Mouse (Mus musculus) embryonic fibroblast, embryonic 13.5 days (primary cell): ENCODE measurements around the gene Ms4a7. TPM values are rescaled to one million over a fixed set of nuclear protein-coding genes. Genes with fewer than 3 reads are reported as not detected.

Source experiments
- H3K27ac ChIP-seq: 2 replicates; pipeline ENCODE4 v1.5.1; 2012; ENCODE audit warnings: low read length, control low read depth, inconsistent platforms; ENCODE audit not compliant: insufficient read depth
- H3K4me1 ChIP-seq: 2 replicates; pipeline ENCODE4 v1.6.1; 2011; ENCODE audit warnings: low read length; ENCODE audit not compliant: control insufficient read depth, insufficient read depth
- H3K4me3 ChIP-seq: 2 replicates; pipeline ENCODE4 v1.5.1; 2011; ENCODE audit warnings: mild to moderate bottlenecking, control low read depth, low read length; ENCODE audit not compliant: insufficient read depth
- CTCF ChIP-seq: IDR thresholded peaks from 2 replicates; pipeline ENCODE4 v1.5.1; 2011; ENCODE audit warnings: mild to moderate bottlenecking, control low read depth, low read length, moderate library complexity, borderline replicate concordance; ENCODE audit not compliant: insufficient read depth
- POLR2A ChIP-seq: IDR thresholded peaks from 2 replicates; pipeline ENCODE4 v1.6.1; 2011; ENCODE audit warnings: low read depth, mild to moderate bottlenecking, control low read depth, low read length, moderate library complexity
- polyA plus RNA-seq: library from polyadenylated mRNA; stranded (reverse); fragments of >200 nt; gene quantifications from 2 replicates; pipeline ENCODE4 v1.2.4, GENCODE M21; 2011; ENCODE audit warnings: low read depth; ENCODE audit not compliant: missing spikeins, insufficient read length

Ms4a7 gene
- polyA plus RNA-seq, 1 experiment: 5.0 TPM

DNA sequence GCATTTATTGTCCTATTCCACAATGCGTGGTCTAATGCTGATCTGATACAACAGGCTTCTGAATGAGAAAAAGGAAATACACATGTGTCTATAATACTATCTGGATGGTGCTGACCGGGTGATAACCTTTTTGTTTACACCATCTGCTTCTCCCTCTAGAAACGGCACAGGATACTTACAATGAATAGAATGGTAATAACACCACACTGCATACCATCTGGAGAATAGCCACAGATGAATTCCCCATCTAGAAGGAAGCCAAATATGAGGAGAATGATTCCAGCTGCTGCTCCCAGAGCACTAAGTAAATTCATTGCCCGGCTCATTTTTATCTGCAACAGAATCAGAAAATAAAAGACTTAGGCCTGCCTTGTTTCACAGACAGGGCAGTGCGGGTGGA, 59.5 kb downstream of the Ms4a7 start:
- Histone ChIP-seq H3K4me1 (no peaks in the 10 kb centered on the region), H3K27ac (no peak overlapping the region), H3K4me3 (no peak overlapping the region)
- TF ChIP-seq POLR2A: no peak
- TF ChIP-seq CTCF: no peak

Other genes starting within 250 kb of the Ms4a7 start
- not detected in 2 replicates for gene 1700017D01Rik, start 205.3 kb downstream of the Ms4a7 start, polyA plus RNA-seq
- gene 1700025F22Rik, start 170.8 kb downstream of the Ms4a7 start, polyA plus RNA-seq: not detected in 2 replicates
- gene Ms4a13, start 139.4 kb downstream of the Ms4a7 start, polyA plus RNA-seq: not detected in 2 replicates
- not detected in 2 replicates for gene Ms4a12, start 103.7 kb downstream of the Ms4a7 start, polyA plus RNA-seq
- gene Ms4a1, start 69.9 kb downstream of the Ms4a7 start, polyA plus RNA-seq: not detected in 2 replicates
- gene Ms4a5, start 52.3 kb downstream of the Ms4a7 start, polyA plus RNA-seq: not detected in 2 replicates
- gene Ms4a14, start 21.7 kb downstream of the Ms4a7 start, polyA plus RNA-seq: 0.37 TPM in 1 of 2 replicates, not detected in the other
- not detected in 2 replicates for gene Ms4a4a, start 39.4 kb upstream of the Ms4a7 start, polyA plus RNA-seq
- not detected in 2 replicates for gene Ms4a4c, start 68.6 kb upstream of the Ms4a7 start, polyA plus RNA-seq
- gene Ms4a4b, start 107.4 kb upstream of the Ms4a7 start, polyA plus RNA-seq: not detected in 2 replicates
- gene Ms4a6c, start 133.2 kb upstream of the Ms4a7 start, polyA plus RNA-seq: 3.0 TPM in 1 of 2 replicates, not detected in the other
- gene Gm8369, start 149.8 kb upstream of the Ms4a7 start, polyA plus RNA-seq: not detected in 2 replicates
- 1.1 TPM in 1 of 2 replicates, not detected in the other for gene Ms4a6b, start 180.4 kb upstream of the Ms4a7 start, polyA plus RNA-seq
- gene Ms4a4d, start 200.7 kb upstream of the Ms4a7 start, polyA plus RNA-seq: 0.43 and 1.0 TPM in 2 replicates